Mouse (Mus musculus) heart, embryonic 13.5 days (tissue): ENCODE measurements around the gene Tlr4. TPM values are rescaled to one million over a fixed set of nuclear protein-coding genes. Genes with fewer than 3 reads are reported as not detected.

Source experiments
- ATAC-seq: fragments of 200-750 bp; cut with Nextera tagmentation; 2 replicates; pipeline ENCODE4 v1.8.0; 2017; ENCODE audit warnings: moderate TSS enrichment; ENCODE audit not compliant: insufficient number of reproducible peaks, low FRiP score, low TSS enrichment; ENCODE audit errors: extremely low read depth
- H3K27ac ChIP-seq: fragments of 300-500 bp; sonication (generic); replicated peaks from 2 replicates; pipeline ENCODE4 v1.5.1; 2015; ENCODE audit warnings: moderate library complexity, mild to moderate bottlenecking, inconsistent platforms
- H3K27me3 ChIP-seq: fragments of 300-500 bp; sonication (generic); replicated peaks from 2 replicates; pipeline ENCODE4 v1.6.1; 2015; ENCODE audit warnings: mild to moderate bottlenecking, inconsistent platforms
- H3K36me3 ChIP-seq: fragments of 300-500 bp; sonication (generic); 2 replicates; pipeline ENCODE4 v1.6.1; 2015; ENCODE audit warnings: mild to moderate bottlenecking, inconsistent platforms
- H3K4me1 ChIP-seq: fragments of 300-500 bp; sonication (generic); 2 replicates; pipeline ENCODE4 v1.6.1; 2015; ENCODE audit warnings: inconsistent platforms
- H3K4me2 ChIP-seq: fragments of 300-500 bp; sonication (generic); 2 replicates; pipeline ENCODE4 v1.6.1; 2015; ENCODE audit warnings: inconsistent platforms, mild to moderate bottlenecking, moderate library complexity
- H3K4me3 ChIP-seq: fragments of 300-500 bp; sonication (generic); 2 replicates; pipeline ENCODE4 v1.5.1; 2015; ENCODE audit warnings: moderate library complexity, mild to moderate bottlenecking, inconsistent platforms
- H3K9ac ChIP-seq: fragments of 300-500 bp; sonication (generic); 2 replicates; pipeline ENCODE4 v1.6.1; 2015; ENCODE audit warnings: inconsistent platforms, mild to moderate bottlenecking, moderate library complexity
- H3K9me3 ChIP-seq: fragments of 300-500 bp; sonication (generic); 2 replicates; pipeline ENCODE4 v1.6.1; 2016; ENCODE audit warnings: inconsistent platforms
- WGBS: fragments of 180-500 bp; shearing (Covaris S2); methylation state at CpG from one replicate; pipeline ENCODE4 v1.1.7; 2015; ENCODE audit warnings: mixed read lengths; 5-methylcytosine and 5-hydroxymethylcytosine counted together
- polyA plus RNA-seq: library from polyadenylated mRNA; unstranded; fragments of >200 nt; fragmentation: Nextera tagmentation; extraction: Ambion mirVana; gene quantifications from 2 replicates; pipeline ENCODE4 v1.2.1, GENCODE M21; 2015

The Tlr4 gene
- polyA plus RNA-seq, 1 experiment from 2014 or later: 2.3 TPM

DNA sequence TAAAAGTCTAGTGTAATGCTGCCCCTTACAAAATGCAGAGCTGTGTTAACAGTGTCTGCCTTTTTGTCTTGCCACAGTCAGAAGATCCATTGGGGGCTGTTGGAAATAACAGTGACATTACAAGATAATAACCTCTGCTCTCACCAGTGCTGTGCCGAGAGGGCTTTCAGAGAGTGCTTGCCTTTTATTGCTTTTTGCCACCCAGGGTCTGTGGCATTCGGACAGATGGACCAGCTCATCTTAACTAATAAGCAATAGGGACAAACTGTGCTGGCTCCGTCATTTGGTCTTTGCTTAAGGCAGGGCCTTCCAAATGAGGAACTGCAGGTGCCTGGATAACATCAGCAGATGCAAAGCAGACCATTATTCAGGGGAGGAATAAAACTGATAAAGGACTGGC lies 147.5 kb downstream of the Tlr4 start:
- no peaks in the 10 kb centered on the region for H3K36me3 ChIP-seq
- H3K27me3 ChIP-seq: no peaks in the 10 kb centered on the region
- H3K9ac ChIP-seq: no peak overlapping the region
- no peak overlapping the region for H3K4me3 ChIP-seq
- WGBS: 56% methylated on average over 3 of the region's 3 CpGs
- no peak overlapping the region for H3K27ac ChIP-seq
- peaks cover 14% of the 10 kb centered on the region for H3K4me1 ChIP-seq
- ATAC-seq: no peak
- no peaks in the 10 kb centered on the region for H3K9me3 ChIP-seq
- no peak overlapping the region for H3K4me2 ChIP-seq
